Mouse (Mus musculus) lung, postnatal 36 days (tissue): ENCODE data around the gene AC170998.1.

Source experiments
- DNase-seq: peaks from one replicate; pipeline ENCODE4 v3.0.0; 2022; ENCODE audit warnings: mixed read lengths

Gene AC170998.1

GRCm38 (mm10) chr17:28725783-28726182, at the start of gene AC170998.1:
Gene AC170998.1 (plus strand): TSS chr17:28726083.
- no peak for DNase-seq

GRCm38 (mm10) chr17:28682311-28683084, 43.4 kb upstream of the AC170998.1 start:
- DNase-seq = peak; percentile 69

GRCm38 (mm10) chr17:28683601-28684000, 42.3 kb upstream of the AC170998.1 start:
- no peak for DNase-seq

GRCm38 (mm10) chr17:28684631-28685030, 41.3 kb upstream of the AC170998.1 start:
- no peak for DNase-seq

- no peak for DNase-seq
These were observed 38.5 kb upstream of the AC170998.1 start for GRCm38 (mm10) chr17:28687354-28687753.

- DNase-seq = no peak
These were observed 36.1 kb upstream of the AC170998.1 start, which contains the start of gene Slc26a8 for GRCm38 (mm10) chr17:28689586-28690283. Gene Slc26a8 (minus strand): TSS chr17:28690233.

GRCm38 (mm10) chr17:28690776-28691686, 34.9 kb upstream of the AC170998.1 start, which contains the start of gene Mapk14:
Gene Mapk14 (plus strand): TSS chr17:28691329.
- peak; percentile 99 for DNase-seq

- DNase-seq = no peak
These were observed 34.1 kb upstream of the AC170998.1 start for GRCm38 (mm10) chr17:28691687-28692340.

GRCm38 (mm10) chr17:28692341-28692710, 33.6 kb upstream of the AC170998.1 start:
- peak; percentile 76 for DNase-seq

- no peak for DNase-seq
These were observed 32.8 kb upstream of the AC170998.1 start for GRCm38 (mm10) chr17:28693086-28693485.

- no peak for DNase-seq
These were observed 31.8 kb upstream of the AC170998.1 start for GRCm38 (mm10) chr17:28694078-28694477.

GRCm38 (mm10) chr17:28694832-28695231, 31.1 kb upstream of the AC170998.1 start:
- no peak for DNase-seq

GRCm38 (mm10) chr17:28696641-28697040, 29.2 kb upstream of the AC170998.1 start:
- DNase-seq = no peak

GRCm38 (mm10) chr17:28697290-28698195, 28.3 kb upstream of the AC170998.1 start:
- DNase-seq = peak; percentile 72

GRCm38 (mm10) chr17:28698245-28698644, 27.6 kb upstream of the AC170998.1 start:
- DNase-seq = peak; percentile 65

GRCm38 (mm10) chr17:28698672-28699071, 27.2 kb upstream of the AC170998.1 start:
- DNase-seq = no peak

GRCm38 (mm10) chr17:28699789-28700188, 26.1 kb upstream of the AC170998.1 start:
- no peak for DNase-seq

GRCm38 (mm10) chr17:28701171-28701570, 24.7 kb upstream of the AC170998.1 start:
- no peak for DNase-seq

- no peak for DNase-seq
These were observed 24.1 kb upstream of the AC170998.1 start for GRCm38 (mm10) chr17:28701737-28702136.

GRCm38 (mm10) chr17:28702646-28703045, 23.2 kb upstream of the AC170998.1 start:
- peak; percentile 74 for DNase-seq

- DNase-seq = no peak
These were observed 19.2 kb upstream of the AC170998.1 start for GRCm38 (mm10) chr17:28706697-28707096.
